Mouse (Mus musculus) gonadal fat pad, adult 2 months (tissue): Measurements from ENCODE around the gene Igfbp7. TPM values are rescaled to one million over a fixed set of nuclear protein-coding genes. Genes with fewer than 3 reads are reported as not detected.

Experiments used
- DNase-seq: peaks from one replicate; pipeline ENCODE4 v3.0.0-alpha.2; 2012; ENCODE audit warnings: low read depth
- polyA plus RNA-seq: library from polyadenylated mRNA; depleted of rRNA; stranded (reverse); fragments of >200 nt; gene quantifications from 2 replicates; pipeline ENCODE4 v1.2.3, GENCODE M21; 2012

The Igfbp7 gene
- polyA plus RNA-seq, 1 experiment: 661 TPM

- DNase-seq: no peak
These were observed 27.4 kb downstream of the Igfbp7 start for GRCm38 (mm10) chr5:77380321-77380901.

GRCm38 (mm10) chr5:77379434-77380135 lies 28.3 kb downstream of the Igfbp7 start:
- no peak for DNase-seq

GRCm38 (mm10) chr5:77378027-77378426 lies 29.8 kb downstream of the Igfbp7 start:
- no peak for DNase-seq

- no peak for DNase-seq
These were observed 32.3 kb downstream of the Igfbp7 start for GRCm38 (mm10) chr5:77375546-77375945.

GRCm38 (mm10) chr5:77374945-77375344 lies 32.9 kb downstream of the Igfbp7 start:
- DNase-seq: no peak

GRCm38 (mm10) chr5:77372778-77373177 lies 35.1 kb downstream of the Igfbp7 start:
- no peak for DNase-seq

GRCm38 (mm10) chr5:77372242-77372641 lies 35.6 kb downstream of the Igfbp7 start:
- no peak for DNase-seq

GRCm38 (mm10) chr5:77370378-77370892 lies 37.4 kb downstream of the Igfbp7 start:
- DNase-seq: no peak

- DNase-seq: peak; percentile 26
These were observed 38.4 kb downstream of the Igfbp7 start for GRCm38 (mm10) chr5:77369394-77369793.

GRCm38 (mm10) chr5:77368194-77368593 lies 39.6 kb downstream of the Igfbp7 start:
- DNase-seq: no peak

- no peak for DNase-seq
These were observed 40.2 kb downstream of the Igfbp7 start for GRCm38 (mm10) chr5:77367682-77368081.

GRCm38 (mm10) chr5:77367145-77367544 lies 40.7 kb downstream of the Igfbp7 start:
- no peak for DNase-seq

- DNase-seq: no peak
These were observed 41.5 kb downstream of the Igfbp7 start for GRCm38 (mm10) chr5:77366313-77366712.

- DNase-seq: no peak
These were observed 43.3 kb downstream of the Igfbp7 start for GRCm38 (mm10) chr5:77364443-77365038.

GRCm38 (mm10) chr5:77363650-77364049 lies 44.2 kb downstream of the Igfbp7 start:
- DNase-seq: no peak

GRCm38 (mm10) chr5:77362120-77362519 lies 45.7 kb downstream of the Igfbp7 start:
- DNase-seq: no peak

GRCm38 (mm10) chr5:77361006-77361405 lies 46.8 kb downstream of the Igfbp7 start:
- no peak for DNase-seq

GRCm38 (mm10) chr5:77359971-77360370 lies 47.9 kb downstream of the Igfbp7 start:
- DNase-seq: no peak

- no peak for DNase-seq
These were observed 49.5 kb downstream of the Igfbp7 start for GRCm38 (mm10) chr5:77358347-77358746.

GRCm38 (mm10) chr5:77357405-77358149 lies 50.3 kb downstream of the Igfbp7 start:
- DNase-seq: no peak

GRCm38 (mm10) chr5:77355307-77356265 lies 52.3 kb downstream of the Igfbp7 start:
- no peak for DNase-seq
